Mouse (Mus musculus) heart, postnatal 25 days (tissue): ENCODE data around the gene Usp50. TPM values are rescaled to one million over a fixed set of nuclear protein-coding genes. Genes with fewer than 3 reads are reported as not detected.

ENCODE experiments used
- DNase-seq: peaks from one replicate; pipeline ENCODE4 v3.0.0; 2022; ENCODE audit warnings: low spot score
- intact Hi-C: fragments of 180-260 bp; cut with DNase I; formaldehyde crosslinking; loops from one replicate; pipeline ENCODE4 v1.15.1; 2025
- total RNA-seq, 2 experiments: library from RNA; stranded (reverse); gene quantifications; 2 replicates each; pipeline ENCODE4 v1.2.3; 2021

The Usp50 gene
- total RNA-seq, 2 experiments from 2014 or later = not detected

- DNase-seq = peak; percentile 78
- intact Hi-C loops = loop anchor here (2.0 kb wide), 1 partner anchor 31 kb away; the partner anchor contains the start of gene Usp8
Observed at GRCm38 (mm10) chr2:126675169-126676121, 107.8 kb downstream of the Usp50 start.

- peak; percentile 24 for DNase-seq
- intact Hi-C loops = loop anchor here (2.0 kb wide), 1 partner anchor 32 kb away; the partner anchor contains the start of gene Usp8
Observed at GRCm38 (mm10) chr2:126674441-126675168, 108.7 kb downstream of the Usp50 start.

- no peak for DNase-seq
- intact Hi-C loops = loop anchor here (2.0 kb wide), 1 partner anchor 33 kb away; the partner anchor contains the start of gene Usp8
Observed at GRCm38 (mm10) chr2:126673317-126674242, 109.7 kb downstream of the Usp50 start.

- intact Hi-C loops = no loop called here
- DNase-seq = no peak
Observed at GRCm38 (mm10) chr2:126668621-126669252, 114.5 kb downstream of the Usp50 start.

- intact Hi-C loops = no loop called here
- DNase-seq = no peak
Observed at GRCm38 (mm10) chr2:126665984-126666383, 117.3 kb downstream of the Usp50 start.

GRCm38 (mm10) chr2:126663481-126663880 lies 119.8 kb downstream of the Usp50 start:
- no peak for DNase-seq

More at GRCm38 (mm10) chr2:126663481-126663880, 119.8 kb downstream of the Usp50 start:
- intact Hi-C loops = loop anchor here (1.0 to 2.0 kb wide), 2 partner anchors 65 to 69 kb away; no protein-coding TSS in a partner anchor

Other genes with a start within 250 kb of the Usp50 start
- under 1 TPM; 0.11 to 0.26 TPM for gene Slc27a2, start 231.1 kb downstream of the Usp50 start, total RNA-seq
- 1 to 10 TPM; 1.5 to 1.8 TPM for gene Hdc, start 164.2 kb downstream of the Usp50 start, total RNA-seq
- 10 to 100 TPM; 13.0 to 16.0 TPM for gene Gabpb1, start 107.1 kb downstream of the Usp50 start, total RNA-seq
- gene Usp8, start 76.1 kb downstream of the Usp50 start, total RNA-seq = 10 to 100 TPM; 27.9 to 28.4 TPM
- 10 to 100 TPM; 24.9 to 30.8 TPM for gene Trpm7, start 92.8 kb upstream of the Usp50 start, total RNA-seq
- 10 to 100 TPM; 45.3 to 53.2 TPM for gene Sppl2a, start 149.8 kb upstream of the Usp50 start, total RNA-seq
- gene Ap4e1, start 225.2 kb upstream of the Usp50 start, total RNA-seq = 1 to 10 TPM; 7.0 to 7.2 TPM